Mouse (Mus musculus) forebrain, embryonic 12.5 days (tissue): ENCODE measurements at regions not wholly inside any gene's neighbourhood (a gene's known extent, or its start where the extent isn't known, plus 50 kb on each side); places are given as distances from the start of the nearest gene placed in this dataset.

ENCODE experiments used
- ATAC-seq: fragments of 200-750 bp; cut with Nextera tagmentation; 2 replicates; pipeline ENCODE4 v1.8.0; 2017; ENCODE audit warnings: moderate TSS enrichment; ENCODE audit not compliant: low FRiP score
- H3K27ac ChIP-seq: fragments of 300-500 bp; sonication (generic); 2 replicates; pipeline ENCODE4 v1.5.1; 2016; ENCODE audit warnings: mild to moderate bottlenecking
- H3K27me3 ChIP-seq: fragments of 300-500 bp; sonication (generic); 2 replicates; pipeline ENCODE4 v1.6.1; 2016; ENCODE audit warnings: mild to moderate bottlenecking
- H3K36me3 ChIP-seq: fragments of 300-500 bp; sonication (generic); replicated peaks from 2 replicates; pipeline ENCODE4 v1.6.1; 2016; ENCODE audit warnings: mild to moderate bottlenecking
- H3K4me1 ChIP-seq: fragments of 300-500 bp; sonication (generic); 2 replicates; pipeline ENCODE4 v1.6.1; 2016
- H3K4me2 ChIP-seq: fragments of 300-500 bp; sonication (generic); 2 replicates; pipeline ENCODE4 v1.6.1; 2016; ENCODE audit warnings: mild to moderate bottlenecking, moderate library complexity
- H3K4me3 ChIP-seq: fragments of 300-500 bp; sonication (generic); replicated peaks from 2 replicates; pipeline ENCODE4 v1.5.1; 2016; ENCODE audit warnings: mild to moderate bottlenecking
- H3K9ac ChIP-seq: fragments of 300-500 bp; sonication (generic); 2 replicates; pipeline ENCODE4 v1.6.1; 2016; ENCODE audit warnings: mild to moderate bottlenecking
- H3K9me3 ChIP-seq: fragments of 300-500 bp; sonication (generic); 2 replicates; pipeline ENCODE4 v1.6.1; 2016
- WGBS: fragments of 180-500 bp; shearing (Covaris S2); methylation state at CpG from one replicate; pipeline ENCODE4 v1.1.7; 2016; 5-methylcytosine and 5-hydroxymethylcytosine counted together

GRCm38 (mm10) chr1:143096904-143097303 lies 543.6 kb upstream of the B3galt2 start:
- H3K4me2 ChIP-seq, result no peak overlapping the region
- H3K4me3 ChIP-seq, result no peak overlapping the region
- no peaks in the 10 kb centered on the region for H3K9me3 ChIP-seq
- no peak overlapping the region for H3K9ac ChIP-seq
- 87% methylated on average over 4 of the region's 4 CpGs for WGBS
- H3K27ac ChIP-seq, result no peak overlapping the region
- H3K27me3 ChIP-seq, result no peaks in the 10 kb centered on the region
- H3K36me3 ChIP-seq, result no peaks in the 10 kb centered on the region
- no peaks in the 10 kb centered on the region for H3K4me1 ChIP-seq
- no peak for ATAC-seq

GRCm38 (mm10) chr1:143098307-143098706 lies 542.2 kb upstream of the B3galt2 start:
- Histone ChIP-seq H3K9ac (no peak overlapping the region), H3K27ac (no peak overlapping the region), H3K36me3 (no peaks in the 10 kb centered on the region), H3K9me3 (no peaks in the 10 kb centered on the region), H3K4me3 (no peak overlapping the region), H3K27me3 (no peaks in the 10 kb centered on the region), H3K4me1 (no peaks in the 10 kb centered on the region), H3K4me2 (no peak overlapping the region)
- ATAC-seq, result no peak

GRCm38 (mm10) chr1:143122185-143122584 lies 518.3 kb upstream of the B3galt2 start:
- H3K36me3 ChIP-seq, result no peaks in the 10 kb centered on the region
- H3K27me3 ChIP-seq, result no peaks in the 10 kb centered on the region
- H3K9me3 ChIP-seq, result no peaks in the 10 kb centered on the region
- no peak overlapping the region for H3K27ac ChIP-seq
- ATAC-seq, result no peak; the same call in 1 of the 2 replicates
- no peak overlapping the region for H3K4me2 ChIP-seq
- no peak overlapping the region for H3K4me3 ChIP-seq
- no peaks in the 10 kb centered on the region for H3K4me1 ChIP-seq
- H3K9ac ChIP-seq, result no peak overlapping the region

- Histone ChIP-seq H3K4me1 (no peaks in the 10 kb centered on the region), H3K9me3 (no peaks in the 10 kb centered on the region), H3K4me2 (no peak overlapping the region), H3K36me3 (no peaks in the 10 kb centered on the region), H3K27me3 (no peaks in the 10 kb centered on the region), H3K27ac (no peak overlapping the region), H3K9ac (no peak overlapping the region), H3K4me3 (no peak overlapping the region)
- WGBS, result 85% methylated on average over 1 of the region's 1 CpGs
- ATAC-seq, result no peak
Observed at GRCm38 (mm10) chr1:143130257-143130656, 510.2 kb upstream of the B3galt2 start.

GRCm38 (mm10) chr1:143132806-143133205 lies 507.7 kb upstream of the B3galt2 start:
- Histone ChIP-seq H3K36me3 (no peaks in the 10 kb centered on the region), H3K4me1 (no peaks in the 10 kb centered on the region), H3K27me3 (no peaks in the 10 kb centered on the region), H3K4me2 (no peak overlapping the region), H3K4me3 (no peak overlapping the region), H3K9me3 (no peaks in the 10 kb centered on the region), H3K9ac (no peak overlapping the region), H3K27ac (no peak overlapping the region)
- WGBS, result 84% methylated on average over 2 of the region's 2 CpGs
- no peak for ATAC-seq

- H3K4me2 ChIP-seq, result no peak overlapping the region
- peak; percentile 94 for ATAC-seq
- H3K27me3 ChIP-seq, result no peaks in the 10 kb centered on the region
- no peaks in the 10 kb centered on the region; the same call in 1 of the 2 replicates for H3K4me1 ChIP-seq
- WGBS, result 16% methylated on average over 4 of the region's 4 CpGs
- no peaks in the 10 kb centered on the region for H3K36me3 ChIP-seq
- no peak overlapping the region for H3K9ac ChIP-seq
- peak overlapping the region; percentile 50 for H3K27ac ChIP-seq
- H3K9me3 ChIP-seq, result no peaks in the 10 kb centered on the region
- no peak overlapping the region for H3K4me3 ChIP-seq
Observed at GRCm38 (mm10) chr1:143145111-143145984, 495.1 kb upstream of the B3galt2 start.

- ATAC-seq, result no peak
- Histone ChIP-seq H3K4me3 (no peak overlapping the region), H3K9ac (no peak overlapping the region), H3K36me3 (no peaks in the 10 kb centered on the region), H3K9me3 (no peaks in the 10 kb centered on the region), H3K27ac (no peak overlapping the region), H3K4me2 (no peak overlapping the region), H3K4me1 (no peaks in the 10 kb centered on the region), H3K27me3 (no peaks in the 10 kb centered on the region)
- WGBS, result 91% methylated on average over 9 of the region's 9 CpGs
Observed at GRCm38 (mm10) chr1:143171286-143171685, 469.2 kb upstream of the B3galt2 start.

GRCm38 (mm10) chr1:143173836-143174235 lies 466.6 kb upstream of the B3galt2 start:
- Histone ChIP-seq H3K36me3 (no peaks in the 10 kb centered on the region), H3K4me3 (no peak overlapping the region), H3K9me3 (no peaks in the 10 kb centered on the region), H3K4me1 (no peaks in the 10 kb centered on the region), H3K9ac (no peak overlapping the region), H3K27me3 (no peaks in the 10 kb centered on the region), H3K27ac (no peak overlapping the region), H3K4me2 (no peak overlapping the region)
- WGBS, result 90% methylated on average over 2 of the region's 2 CpGs
- no peak for ATAC-seq

- no peaks in the 10 kb centered on the region for H3K36me3 ChIP-seq
- no peaks in the 10 kb centered on the region for H3K9me3 ChIP-seq
- 92% methylated on average over 3 of the region's 3 CpGs for WGBS
- ATAC-seq, result no peak
- no peaks in the 10 kb centered on the region for H3K4me1 ChIP-seq
- H3K9ac ChIP-seq, result no peak overlapping the region
- H3K4me3 ChIP-seq, result no peak overlapping the region
- H3K27me3 ChIP-seq, result no peaks in the 10 kb centered on the region
- no peak overlapping the region for H3K4me2 ChIP-seq
- H3K27ac ChIP-seq, result no peak overlapping the region
Observed at GRCm38 (mm10) chr1:143192167-143192793, 448.2 kb upstream of the B3galt2 start.

- WGBS, result 88% methylated on average over 4 of the region's 4 CpGs
- ATAC-seq, result no peak
- H3K4me2 ChIP-seq, result no peak overlapping the region
Observed at GRCm38 (mm10) chr1:143200213-143200889, 440.1 kb upstream of the B3galt2 start.

GRCm38 (mm10) chr1:143200971-143201370 lies 439.5 kb upstream of the B3galt2 start:
- no peaks in the 10 kb centered on the region for H3K36me3 ChIP-seq
- H3K9ac ChIP-seq, result no peak overlapping the region
- ATAC-seq, result no peak
- no peaks in the 10 kb centered on the region for H3K9me3 ChIP-seq
- H3K27ac ChIP-seq, result no peak overlapping the region
- no peaks in the 10 kb centered on the region for H3K27me3 ChIP-seq
- no peaks in the 10 kb centered on the region for H3K4me1 ChIP-seq
- WGBS, result 88% methylated on average over 5 of the region's 5 CpGs
- H3K4me2 ChIP-seq, result no peak overlapping the region
- no peak overlapping the region for H3K4me3 ChIP-seq

More at GRCm38 (mm10) chr1:143200213-143200889, 440.1 kb upstream of the B3galt2 start:
- Histone ChIP-seq H3K4me3 (no peak overlapping the region), H3K9me3 (no peaks in the 10 kb centered on the region), H3K27me3 (no peaks in the 10 kb centered on the region), H3K27ac (no peak overlapping the region), H3K4me1 (no peaks in the 10 kb centered on the region), H3K36me3 (no peaks in the 10 kb centered on the region), H3K9ac (no peak overlapping the region)

GRCm38 (mm10) chr1:143202182-143202581 lies 438.3 kb upstream of the B3galt2 start:
- no peak overlapping the region for H3K27ac ChIP-seq

More at GRCm38 (mm10) chr1:143202182-143202581, 438.3 kb upstream of the B3galt2 start:
- H3K36me3 ChIP-seq, result no peaks in the 10 kb centered on the region
- no peaks in the 10 kb centered on the region for H3K9me3 ChIP-seq
- 77% methylated on average over 3 of the region's 3 CpGs for WGBS
- H3K4me2 ChIP-seq, result no peak overlapping the region
- H3K27me3 ChIP-seq, result no peaks in the 10 kb centered on the region
- no peak for ATAC-seq
- H3K9ac ChIP-seq, result no peak overlapping the region
- H3K4me1 ChIP-seq, result no peaks in the 10 kb centered on the region
- no peak overlapping the region for H3K4me3 ChIP-seq
